8 mouse cellular contexts compared by ENCODE assay signal in the genomic region with DNA sequence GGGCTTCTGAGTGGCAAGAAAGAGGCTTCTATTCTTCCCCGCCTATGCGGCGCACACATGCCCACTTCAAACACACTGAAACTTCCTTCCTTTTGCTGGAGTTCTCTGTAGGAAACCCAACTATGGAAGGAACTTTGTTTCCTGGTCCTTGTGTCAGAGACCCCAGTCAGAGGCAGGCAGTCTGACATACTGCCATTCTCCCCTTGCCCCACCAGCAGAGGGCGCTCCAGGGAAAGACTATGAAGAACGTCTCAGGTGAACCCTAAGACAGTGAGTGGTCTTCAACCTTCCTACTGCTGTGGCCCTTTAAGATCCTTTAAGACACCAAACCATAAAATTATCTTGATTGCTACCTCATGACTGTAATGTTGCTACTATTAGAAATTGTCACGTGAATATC. TPM values are rescaled to one million over a fixed set of nuclear protein-coding genes. Genes with fewer than 3 reads are reported as not detected.
DNase-seq lines count a peak whose midpoint lies in the region; ATAC-seq and TF ChIP-seq lines count a peak whose summit lies in the region.

No protein-coding gene starts in this region.

- DNase-seq in cerebellum, adult 2 months: peak in 1 of 2 experiments; percentile 32
- DNase-seq in cerebellum, adult 11-12 months: no peak
- DNase-seq in midbrain, postnatal 0 days (ENCODE audit: low spot score): no peak
- DNase-seq in embryonic facial prominence, embryonic 14.5 days (ENCODE audit: low spot score): peak; percentile 19
- DNase-seq in left cerebral cortex, adult 18-20 months (ENCODE audit: low spot score in 2 of 2): peak; percentile 18 to 56
- peak; percentile 66 for DNase-seq in right cerebral cortex, postnatal 4 days

- H3K4me3 ChIP-seq in cerebellum, adult 2 months (replicated peaks; ENCODE audit: insufficient read depth, low read depth, low read length): no peak overlapping the region
- no peak overlapping the region for H3K4me3 ChIP-seq in midbrain, postnatal 0 days (ENCODE audit: low read depth, low read length)
- H3K4me3 ChIP-seq in midbrain, embryonic 13.5 days (replicated peaks): no peak overlapping the region
- H3K4me3 ChIP-seq in embryonic facial prominence, embryonic 14.5 days (ENCODE audit: low read depth, low read length): no peak overlapping the region
- H3K4me3 ChIP-seq in hindbrain, embryonic 13.5 days: no peak overlapping the region

- TF ChIP-seq CTCF in cerebellum, adult 2 months (IDR thresholded peaks at IDR 0.05; ENCODE audit: borderline replicate concordance, insufficient read depth, low read depth, low read length): peak; percentile 49; the same call in 1 of the 2 replicates
- peak; percentile 53 for TF ChIP-seq CTCF in midbrain, postnatal 0 days (IDR thresholded peaks at IDR 0.05)

- H3K9ac ChIP-seq in midbrain, postnatal 0 days (replicated peaks; ENCODE audit: low read length, poor library complexity, severe bottlenecking): no peak overlapping the region
- H3K9ac ChIP-seq in midbrain, embryonic 13.5 days (replicated peaks): no peak overlapping the region
- no peak overlapping the region for H3K9ac ChIP-seq in embryonic facial prominence, embryonic 14.5 days (ENCODE audit: low read depth, low read length)
- H3K9ac ChIP-seq in hindbrain, embryonic 13.5 days: no peak overlapping the region

- H3K4me1 ChIP-seq in cerebellum, adult 2 months (ENCODE audit: control insufficient read depth, insufficient read depth, low read length): no peaks in the 10 kb centered on the region
- no peaks in the 10 kb centered on the region for H3K4me1 ChIP-seq in midbrain, postnatal 0 days (ENCODE audit: insufficient read depth, low read length)
- no peaks in the 10 kb centered on the region for H3K4me1 ChIP-seq in midbrain, embryonic 13.5 days (replicated peaks)
- H3K4me1 ChIP-seq in embryonic facial prominence, embryonic 14.5 days (ENCODE audit: control insufficient read depth, insufficient read depth, low read length): no peaks in the 10 kb centered on the region
- no peaks in the 10 kb centered on the region for H3K4me1 ChIP-seq in hindbrain, embryonic 13.5 days (replicated peaks)

- WGBS in cerebellum, adult 2 months: 84% methylated on average over 6 of the region's 6 CpGs
- 94% methylated on average over 6 of the region's 6 CpGs for WGBS in midbrain, postnatal 0 days
- 93% methylated on average over 6 of the region's 6 CpGs for WGBS in midbrain, embryonic 13.5 days
- 90% methylated on average over 6 of the region's 6 CpGs for WGBS in embryonic facial prominence, embryonic 14.5 days
- WGBS in hindbrain, embryonic 13.5 days: 90% methylated on average over 6 of the region's 6 CpGs

- H3K27ac ChIP-seq in cerebellum, adult 2 months (ENCODE audit: insufficient read depth, low read length): no peak overlapping the region
- no peak overlapping the region for H3K27ac ChIP-seq in midbrain, postnatal 0 days (ENCODE audit: low read depth, low read length)
- H3K27ac ChIP-seq in midbrain, embryonic 13.5 days: no peak overlapping the region
- H3K27ac ChIP-seq in embryonic facial prominence, embryonic 14.5 days (replicated peaks; ENCODE audit: low read depth, low read length): no peak overlapping the region
- H3K27ac ChIP-seq in hindbrain, embryonic 13.5 days: no peak overlapping the region

- no peaks in the 10 kb centered on the region for H3K27me3 ChIP-seq in cerebellum, adult 2 months (ENCODE audit: control insufficient read depth, insufficient read depth, low read length)
- H3K27me3 ChIP-seq in midbrain, postnatal 0 days (ENCODE audit: insufficient read depth, low read length): no peaks in the 10 kb centered on the region
- no peaks in the 10 kb centered on the region for H3K27me3 ChIP-seq in midbrain, embryonic 13.5 days
- H3K27me3 ChIP-seq in embryonic facial prominence, embryonic 14.5 days (replicated peaks; ENCODE audit: control insufficient read depth, insufficient read depth, low read length): no peaks in the 10 kb centered on the region
- H3K27me3 ChIP-seq in hindbrain, embryonic 13.5 days: no peaks in the 10 kb centered on the region

- TF ChIP-seq POLR2A in cerebellum, adult 2 months (IDR thresholded peaks at IDR 0.05; ENCODE audit: borderline replicate concordance, insufficient read depth, low read length): no peak

- no peaks in the 10 kb centered on the region for H3K9me3 ChIP-seq in midbrain, postnatal 0 days (ENCODE audit: low read length)
- H3K9me3 ChIP-seq in midbrain, embryonic 13.5 days: no peaks in the 10 kb centered on the region
- no peaks in the 10 kb centered on the region for H3K9me3 ChIP-seq in embryonic facial prominence, embryonic 14.5 days (ENCODE audit: control insufficient read depth, low read length)
- no peaks in the 10 kb centered on the region for H3K9me3 ChIP-seq in hindbrain, embryonic 13.5 days

- H3K4me2 ChIP-seq in midbrain, postnatal 0 days (ENCODE audit: low read depth, low read length, poor library complexity, severe bottlenecking): no peak overlapping the region
- H3K4me2 ChIP-seq in midbrain, embryonic 13.5 days (replicated peaks): no peak overlapping the region
- H3K4me2 ChIP-seq in embryonic facial prominence, embryonic 14.5 days (ENCODE audit: low read depth, low read length): no peak overlapping the region
- no peak overlapping the region for H3K4me2 ChIP-seq in hindbrain, embryonic 13.5 days

- H3K36me3 ChIP-seq in midbrain, postnatal 0 days (ENCODE audit: insufficient read depth, low read length): peaks cover 8% of the 10 kb centered on the region; the same call in 1 of the 2 replicates
- no peaks in the 10 kb centered on the region for H3K36me3 ChIP-seq in midbrain, embryonic 13.5 days
- H3K36me3 ChIP-seq in embryonic facial prominence, embryonic 14.5 days (ENCODE audit: control insufficient read depth, insufficient read depth, low read length): no peaks in the 10 kb centered on the region
- peaks cover 3% of the 10 kb centered on the region; the same call in 1 of the 2 replicates for H3K36me3 ChIP-seq in hindbrain, embryonic 13.5 days

- no peak for ATAC-seq in midbrain, postnatal 0 days (ENCODE audit: low FRiP score)
- ATAC-seq in midbrain, embryonic 13.5 days: no peak
- no peak for ATAC-seq in embryonic facial prominence, embryonic 14.5 days (ENCODE audit: low read depth)
- ATAC-seq in hindbrain, embryonic 13.5 days (ENCODE audit: low FRiP score): no peak

RNA-seq across cellular contexts. Expression of a gene that starts 21.4 kb away (rescaled TPM):
- 214 and 228 TPM in 2 replicates for polyA plus RNA-seq in cerebellum, adult 2 months (2012; rRNA removed)
- 160 and 163 TPM in 2 replicates for total RNA-seq in midbrain, postnatal 0 days (2014; rRNA removed)
- polyA plus RNA-seq in midbrain, postnatal 0 days (2015; fragmentation: Nextera tagmentation; extraction: Ambion mirVana): 223 and 225 TPM in 2 replicates
- polyA plus RNA-seq in midbrain, embryonic 13.5 days (2015; fragmentation: Nextera tagmentation; extraction: Ambion mirVana): 208 and 216 TPM in 2 replicates
- 111 and 125 TPM in 2 replicates for polyA plus RNA-seq in embryonic facial prominence, embryonic 14.5 days (2014; fragmentation: Nextera tagmentation; extraction: Ambion mirVana)
- total RNA-seq in left cerebral cortex, adult 18-20 months (2021): 100 to 1,000 TPM; 244 to 258 TPM
- 220 and 230 TPM in 2 replicates for polyA plus RNA-seq in hindbrain, embryonic 13.5 days (2015; fragmentation: Nextera tagmentation; extraction: Ambion mirVana)

RNA-seq across cellular contexts. Expression of a gene that starts 51.1 kb away (rescaled TPM):
- polyA plus RNA-seq in cerebellum, adult 2 months (2012; rRNA removed): 57.4 and 58.2 TPM in 2 replicates
- 68.5 and 83.4 TPM in 2 replicates for total RNA-seq in midbrain, postnatal 0 days (2014; rRNA removed)
- 19.0 and 24.4 TPM in 2 replicates for polyA plus RNA-seq in midbrain, postnatal 0 days (2015; fragmentation: Nextera tagmentation; extraction: Ambion mirVana)
- 56.5 and 65.5 TPM in 2 replicates for polyA plus RNA-seq in midbrain, embryonic 13.5 days (2015; fragmentation: Nextera tagmentation; extraction: Ambion mirVana)
- polyA plus RNA-seq in embryonic facial prominence, embryonic 14.5 days (2014; fragmentation: Nextera tagmentation; extraction: Ambion mirVana): 11.8 and 13.9 TPM in 2 replicates
- 100 to 1,000 TPM; 148 to 155 TPM for total RNA-seq in left cerebral cortex, adult 18-20 months (2021)
- 50.5 and 58.0 TPM in 2 replicates for polyA plus RNA-seq in hindbrain, embryonic 13.5 days (2015; fragmentation: Nextera tagmentation; extraction: Ambion mirVana)

Comparison
In these comparisons a context has a peak if more than half of its experiments do, and no peak if none do; other contexts are left out.
1. DNase-seq: peak in embryonic facial prominence, embryonic 14.5 days (single experiment), left cerebral cortex, adult 18-20 months (2 of 2) and right cerebral cortex, postnatal 4 days (single experiment); none in cerebellum, adult 11-12 months (single experiment) and midbrain, postnatal 0 days (single experiment).